Mouse (Mus musculus) cerebellum, adult 18-20 months (tissue): ENCODE data around the gene H2al1c.
"Not testable (repeated sequence)": the region's sequence is repeated elsewhere in the genome, so short reads cannot be mapped to it uniquely, and the experiment has no call there.

Experiments
- DNase-seq, 2 experiments: peaks; one replicate each; pipeline ENCODE4 v3.0.0; 2021

The H2al1c gene

GRCm38 (mm10) chrX:11305355-11305754 lies at the start of gene H2al1c:
H2al1c (plus strand) TSS chrX:11305655.
- not testable (repeated sequence) for DNase-seq

DNA sequence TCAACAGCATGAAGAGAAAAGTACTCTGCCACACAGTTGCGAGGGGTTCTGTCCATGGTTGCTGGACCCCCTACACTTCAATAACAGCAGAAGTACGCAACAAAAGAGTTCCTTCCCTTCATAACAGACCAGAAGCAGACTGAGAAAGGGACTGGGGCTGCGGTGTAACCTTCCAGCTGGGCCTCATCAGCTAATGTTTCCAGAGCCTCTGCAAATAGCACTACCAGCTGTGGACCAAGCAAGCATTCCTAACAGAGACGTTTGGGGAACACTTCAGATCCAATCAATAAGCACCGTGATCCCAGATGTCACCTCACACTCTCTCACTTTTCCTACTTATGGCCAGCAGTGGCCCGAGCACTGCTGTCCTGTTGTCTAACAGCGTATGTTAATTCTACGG lies 40.5 kb upstream of the H2al1c start:
- DNase-seq, result no peak

GRCm38 (mm10) chrX:11267791-11268190 lies 37.7 kb upstream of the H2al1c start:
- DNase-seq, result no peak

DNA sequence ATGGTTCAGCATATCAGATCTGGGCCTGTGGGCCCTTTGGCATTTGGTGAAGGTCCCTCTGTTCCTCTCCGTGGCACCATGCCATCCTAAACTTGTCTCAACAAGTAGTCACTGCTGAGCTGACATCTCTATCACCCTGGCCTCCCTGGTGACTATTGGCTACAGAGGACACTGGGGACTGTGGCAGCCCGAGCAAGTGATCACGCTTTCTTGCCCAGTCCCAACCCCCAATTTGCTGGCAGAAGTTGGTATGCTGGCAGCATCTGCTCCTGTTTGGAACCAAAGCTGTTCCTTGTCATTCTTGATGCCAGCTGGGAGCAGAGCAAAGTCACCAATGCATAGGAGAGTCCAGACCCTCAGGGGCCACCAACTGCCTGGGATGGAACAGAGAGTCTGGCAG lies 36.4 kb upstream of the H2al1c start:
- DNase-seq, result peak; percentile 4 to 8

GRCm38 (mm10) chrX:11273190-11273589 lies 32.3 kb upstream of the H2al1c start:
- DNase-seq, result no peak

DNA sequence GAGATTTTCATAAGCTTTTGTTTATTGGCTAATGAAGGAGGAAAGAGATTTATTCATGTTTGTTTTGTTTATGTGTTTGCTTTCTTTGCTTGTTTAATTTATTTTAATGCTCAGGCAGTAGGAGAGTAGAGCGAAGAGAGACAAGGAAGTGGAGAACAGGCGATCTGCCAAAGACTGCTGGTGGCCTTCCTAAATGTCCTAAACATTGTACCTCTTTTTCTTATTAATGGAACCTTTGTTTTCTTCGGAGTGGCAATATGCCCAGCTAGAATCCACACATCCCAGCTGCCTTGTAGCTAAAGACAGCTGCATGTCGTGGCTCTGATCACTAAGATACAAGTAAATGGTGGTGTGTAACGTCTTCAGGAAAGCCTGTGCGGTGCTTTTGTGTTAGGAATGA lies 28.4 kb upstream of the H2al1c start:
- no peak for DNase-seq

- no peak for DNase-seq
These were observed 24.7 kb upstream of the H2al1c start for GRCm38 (mm10) chrX:11280741-11281140.

GRCm38 (mm10) chrX:11288306-11288882 lies 17.1 kb upstream of the H2al1c start:
- no peak for DNase-seq

DNA sequence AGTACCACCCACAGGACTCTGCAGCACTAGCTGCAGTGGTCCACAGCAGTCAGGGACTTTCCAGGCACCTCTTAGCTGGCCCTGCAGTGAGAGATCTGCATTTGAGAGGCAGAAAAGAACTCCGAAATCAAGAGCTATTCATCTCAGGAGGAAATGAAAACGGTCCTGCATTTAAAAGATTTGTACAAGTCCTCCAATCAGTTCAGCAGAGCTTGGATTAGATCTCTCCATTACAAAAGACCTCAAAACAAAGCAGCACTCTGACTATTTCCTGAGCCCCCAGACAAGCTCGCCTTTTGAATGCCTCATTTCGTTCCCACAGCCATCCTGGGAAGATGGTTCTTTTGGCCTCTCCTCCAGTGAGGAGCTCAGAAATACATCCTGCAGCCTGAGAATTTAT lies 16.2 kb upstream of the H2al1c start:
- no peak for DNase-seq

- DNase-seq, result not testable (repeated sequence)
These were observed 6.5 kb upstream of the H2al1c start, which contains the start of gene H2al1a for GRCm38 (mm10) chrX:11298957-11299356. H2al1a (plus strand) TSS chrX:11299257.

DNA sequence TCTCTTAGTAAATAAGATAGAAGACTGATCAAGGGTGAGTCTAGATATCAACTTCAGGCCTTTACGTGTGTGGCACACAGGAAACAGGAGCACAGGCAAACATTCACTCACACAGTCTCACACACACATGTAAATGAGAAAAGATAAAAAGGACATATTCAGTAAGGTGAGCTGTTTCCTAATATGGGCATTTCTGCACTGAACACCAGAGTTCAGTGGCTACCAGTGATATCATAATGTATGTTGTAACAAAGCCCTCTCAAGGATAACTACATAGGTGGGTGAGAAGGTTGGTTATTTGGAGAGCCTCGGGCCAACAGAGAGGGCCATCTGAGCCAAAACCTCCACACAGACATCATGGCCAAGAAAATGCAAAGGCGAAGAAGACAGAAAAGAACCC lies 3.3 kb upstream of the H2al1c start, which contains the start of gene H2al1b:
H2al1b (plus strand) TSS at position 301 of the 400 bp plus-strand sequence.
- DNase-seq, result not testable (repeated sequence)

DNA sequence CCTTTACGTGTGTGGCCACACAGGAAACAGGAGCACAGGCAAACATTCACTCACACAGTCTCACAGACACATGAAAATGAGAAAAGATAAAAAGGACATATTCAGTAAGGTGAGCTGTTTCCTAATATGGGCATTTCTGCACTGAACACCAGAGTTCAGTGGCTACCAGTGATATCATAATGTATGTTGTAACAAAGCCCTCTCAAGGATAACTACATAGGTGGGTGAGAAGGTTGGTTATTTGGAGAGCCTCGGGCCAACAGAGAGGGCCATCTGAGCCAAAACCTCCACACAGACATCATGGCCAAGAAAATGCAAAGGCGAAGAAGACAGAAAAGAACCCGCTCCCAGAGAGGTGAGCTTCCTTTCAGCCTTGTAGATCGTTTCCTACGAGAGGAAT lies 3.1 kb downstream of the H2al1c start, which contains the start of gene H2al1d:
H2al1d (plus strand) TSS at position 301 of the 400 bp plus-strand sequence.
- not testable (repeated sequence) for DNase-seq

DNA sequence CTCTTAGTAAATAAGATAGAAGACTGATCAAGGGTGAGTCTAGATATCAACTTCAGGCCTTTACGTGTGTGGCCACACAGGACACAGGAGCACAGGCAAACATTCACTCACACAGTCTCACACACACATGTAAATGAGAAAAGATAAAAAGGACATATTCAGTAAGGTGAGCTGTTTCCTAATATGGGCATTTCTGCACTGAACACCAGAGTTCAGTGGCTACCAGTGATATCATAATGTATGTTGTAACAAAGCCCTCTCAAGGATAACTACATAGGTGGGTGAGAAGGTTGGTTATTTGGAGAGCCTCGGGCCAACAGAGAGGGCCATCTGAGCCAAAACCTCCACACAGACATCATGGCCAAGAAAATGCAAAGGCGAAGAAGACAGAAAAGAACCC lies 6.2 kb downstream of the H2al1c start, which contains the start of gene H2al1e:
H2al1e (plus strand) TSS at position 301 of the 400 bp plus-strand sequence.
- not testable (repeated sequence) for DNase-seq

DNA sequence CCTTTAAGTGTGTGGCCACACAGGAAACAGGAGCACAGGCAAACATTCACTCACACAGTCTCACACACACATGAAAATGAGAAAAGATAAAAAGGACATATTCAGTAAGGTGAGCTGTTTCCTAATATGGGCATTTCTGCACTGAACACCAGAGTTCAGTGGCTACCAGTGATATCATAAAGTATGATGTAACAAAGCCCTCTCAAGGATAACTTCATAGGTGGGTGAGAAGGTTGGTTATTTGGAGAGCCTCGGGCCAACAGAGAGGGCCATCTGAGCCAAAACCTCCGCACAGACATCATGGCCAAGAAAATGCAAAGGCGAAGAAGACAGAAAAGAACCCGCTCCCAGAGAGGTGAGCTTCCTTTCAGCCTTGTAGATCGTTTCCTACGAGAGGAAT lies 9.4 kb downstream of the H2al1c start, which contains the start of gene H2al1f:
H2al1f (plus strand) TSS at position 301 of the 400 bp plus-strand sequence.
- DNase-seq, result not testable (repeated sequence)

DNA sequence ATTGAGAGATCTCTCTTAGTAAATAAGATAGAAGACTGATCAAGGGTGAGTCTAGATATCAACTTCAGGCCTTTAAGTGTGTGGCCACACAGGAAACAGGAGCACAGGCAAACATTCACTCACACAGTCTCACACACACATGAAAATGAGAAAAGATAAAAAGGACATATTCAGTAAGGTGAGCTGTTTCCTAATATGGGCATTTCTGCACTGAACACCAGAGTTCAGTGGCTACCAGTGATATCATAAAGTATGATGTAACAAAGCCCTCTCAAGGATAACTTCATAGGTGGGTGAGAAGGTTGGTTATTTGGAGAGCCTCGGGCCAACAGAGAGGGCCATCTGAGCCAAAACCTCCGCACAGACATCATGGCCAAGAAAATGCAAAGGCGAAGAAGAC lies 12.5 kb downstream of the H2al1c start, which contains the start of gene H2al1g:
H2al1g (plus strand) TSS at position 301 of the 400 bp plus-strand sequence.
- not testable (repeated sequence) for DNase-seq

DNA sequence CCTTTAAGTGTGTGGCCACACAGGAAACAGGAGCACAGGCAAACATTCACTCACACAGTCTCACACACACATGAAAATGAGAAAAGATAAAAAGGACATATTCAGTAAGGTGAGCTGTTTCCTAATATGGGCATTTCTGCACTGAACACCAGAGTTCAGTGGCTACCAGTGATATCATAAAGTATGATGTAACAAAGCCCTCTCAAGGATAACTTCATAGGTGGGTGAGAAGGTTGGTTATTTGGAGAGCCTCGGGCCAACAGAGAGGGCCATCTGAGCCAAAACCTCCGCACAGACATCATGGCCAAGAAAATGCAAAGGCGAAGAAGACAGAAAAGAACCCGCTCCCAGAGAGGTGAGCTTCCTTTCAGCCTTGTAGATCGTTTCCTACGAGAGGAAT lies 15.7 kb downstream of the H2al1c start, which contains the start of gene H2al1h:
H2al1h (plus strand) TSS at position 301 of the 400 bp plus-strand sequence.
- DNase-seq, result not testable (repeated sequence)

GRCm38 (mm10) chrX:11324359-11324758 lies 18.9 kb downstream of the H2al1c start, which contains the start of gene H2al1i:
H2al1i (plus strand) TSS chrX:11324659.
- DNase-seq, result not testable (repeated sequence)

GRCm38 (mm10) chrX:11327522-11327921 lies 22.1 kb downstream of the H2al1c start, which contains the start of gene H2al1j:
H2al1j (plus strand) TSS chrX:11327822.
- not testable (repeated sequence) for DNase-seq

DNA sequence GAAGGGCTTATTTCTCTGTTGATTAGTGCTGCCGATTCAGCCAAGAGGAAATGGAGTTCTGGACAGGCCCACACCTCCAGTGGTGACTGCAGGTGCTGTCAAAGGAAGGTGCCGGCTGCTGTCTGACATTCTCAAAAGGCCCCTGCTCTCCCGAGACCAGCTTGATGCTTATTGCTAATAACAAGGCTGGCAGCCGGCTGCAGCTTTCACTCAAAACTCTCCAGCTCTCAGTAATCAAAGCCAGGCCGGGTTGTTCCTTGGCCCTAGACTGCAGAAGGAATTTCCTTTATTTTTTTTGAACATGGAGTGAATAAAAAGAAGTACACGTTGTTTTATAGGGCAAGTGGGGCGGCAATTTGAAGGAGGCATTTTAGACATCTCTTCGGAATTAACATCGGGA lies 40.3 kb downstream of the H2al1c start:
- DNase-seq, result peak; percentile 24 to 25

GRCm38 (mm10) chrX:11346756-11347155 lies 41.3 kb downstream of the H2al1c start:
- DNase-seq, result peak; percentile 18 to 58
